ENCODE assay signal across 16 mouse cellular contexts in the genomic region with DNA sequence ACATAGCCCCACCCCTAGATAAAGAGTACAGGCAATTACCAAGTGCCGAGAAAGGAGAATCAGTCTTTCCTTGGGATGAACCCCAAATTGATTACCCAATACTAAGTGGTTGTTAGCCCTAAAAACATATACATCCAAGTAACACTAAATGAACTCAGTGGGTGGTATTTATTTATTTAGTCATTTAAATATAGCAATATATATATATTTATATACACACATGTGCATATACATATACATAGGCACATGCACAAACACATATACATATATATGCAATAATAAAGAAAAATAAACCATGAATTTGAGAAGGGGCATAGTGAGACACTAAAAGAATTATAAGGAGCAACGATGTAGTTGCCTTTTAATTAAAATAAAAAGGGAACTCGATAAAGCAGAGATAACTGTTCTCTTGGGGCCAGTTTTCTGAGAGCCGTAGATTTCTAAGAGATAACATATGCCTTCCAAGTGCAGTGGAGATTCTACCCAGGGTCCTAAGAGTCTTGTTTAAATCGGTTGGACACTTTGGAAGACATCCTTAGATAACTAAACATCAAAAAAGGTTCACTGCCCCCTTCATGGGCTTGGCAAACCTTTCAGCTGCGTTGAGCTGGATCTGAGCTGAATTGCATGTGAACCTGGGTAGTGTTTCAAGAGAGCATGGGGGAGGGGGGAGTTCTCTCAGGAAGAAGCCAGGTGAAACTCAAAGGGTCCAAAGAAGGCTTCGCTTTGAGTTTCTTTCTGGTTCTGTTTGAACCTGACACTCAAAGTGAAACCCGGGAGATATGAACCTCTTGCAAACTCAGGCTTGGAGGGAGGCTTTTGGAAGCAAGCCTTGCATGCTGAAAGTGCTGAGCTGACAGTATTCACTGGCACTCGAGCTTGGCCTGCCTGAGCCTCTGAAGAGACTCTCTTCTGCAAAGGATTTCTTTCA.
DNase-seq lines count a peak whose midpoint lies in the region; ATAC-seq and TF ChIP-seq lines count a peak whose summit lies in the region.
"Had no signal": no experiment of that assay in that cellular context is flagged by ENCODE, and none has a peak within 500 bp of the region (broad histone marks: within the 10 kb centered on the region; RNA-seq: fewer than 3 reads in every experiment).

No protein-coding gene starts in this region.

- WGBS in kidney, embryonic 15.5 days: 66% methylated on average over 9 of the region's 9 CpGs
- 61% methylated on average over 9 of the region's 9 CpGs for whole genome bisulfite sequencing in limb, embryonic 14.5 days
- WGBS in forebrain, embryonic 13.5 days: 77% methylated on average over 9 of the region's 9 CpGs

- no peaks in the 10 kb centered on the region for H3K27me3 ChIP-seq in kidney, embryonic 15.5 days
- H3K27me3 ChIP-seq in limb, embryonic 14.5 days (ENCODE audit: control insufficient read depth, insufficient read depth, low read length): no peaks in the 10 kb centered on the region
- H3K27me3 ChIP-seq in forebrain, embryonic 13.5 days: no peaks in the 10 kb centered on the region
- H3K27me3 ChIP-seq: embryonic facial prominence, embryonic 13.5 days; forebrain, embryonic 12.5 days; intestine, embryonic 15.5 days had no signal

- DNase-seq in kidney, adult 11 months: peak; percentile 4
- DNase-seq in CD4-positive helper T cell, adult 2 months (ENCODE audit: low read depth, low spot score): peak; percentile 66
- DNase-seq in limb, embryonic 14.5 days (ENCODE audit: low spot score): peak; percentile 3
- DNase-seq in right cerebral cortex, postnatal 36 days (ENCODE audit: low spot score in 2 of 2): no peak
- DNase-seq in neural tube, embryonic 10.5 days (ENCODE audit: extremely low spot score, low spot score): no peak
- DNase-seq: adrenal gland, adult 8-10 months; B cell, adult 2 months; cerebellum, postnatal 36 days; layer of hippocampus, postnatal 36 days had no signal

- no peak for ATAC-seq in kidney, embryonic 15.5 days (replicated peaks; ENCODE audit: low FRiP score)
- peak; percentile 16 for ATAC-seq in activated CD4-positive, CD25-positive, alpha-beta regulatory T cell, adult 4 months
- ATAC-seq in limb, embryonic 14.5 days (ENCODE audit: low FRiP score, low read depth): no peak
- no peak for ATAC-seq in forebrain, embryonic 13.5 days
- ATAC-seq: intestine, embryonic 15.5 days had no signal

- H3K4me2 ChIP-seq in kidney, embryonic 15.5 days: no peak overlapping the region
- H3K4me2 ChIP-seq in limb, embryonic 14.5 days (replicated peaks; ENCODE audit: low read depth, low read length, severe bottlenecking): no peak overlapping the region
- H3K4me2 ChIP-seq in forebrain, embryonic 13.5 days: no peak overlapping the region
- H3K4me2 ChIP-seq: embryonic facial prominence, embryonic 13.5 days; forebrain, embryonic 12.5 days; intestine, embryonic 15.5 days had no signal

- no peaks in the 10 kb centered on the region for H3K9me3 ChIP-seq in kidney, embryonic 15.5 days (replicated peaks)
- H3K9me3 ChIP-seq in limb, embryonic 14.5 days (ENCODE audit: control insufficient read depth, low read length): no peaks in the 10 kb centered on the region
- no peaks in the 10 kb centered on the region; the same call in 1 of the 2 replicates for H3K9me3 ChIP-seq in forebrain, embryonic 13.5 days (replicated peaks)
- H3K9me3 ChIP-seq: embryonic facial prominence, embryonic 13.5 days; heart, embryonic 10.5 days; intestine, embryonic 15.5 days had no signal

- no peaks in the 10 kb centered on the region for H3K36me3 ChIP-seq in kidney, embryonic 15.5 days
- no peaks in the 10 kb centered on the region for H3K36me3 ChIP-seq in limb, embryonic 14.5 days (ENCODE audit: control insufficient read depth, insufficient read depth, low read length)
- no peaks in the 10 kb centered on the region for H3K36me3 ChIP-seq in forebrain, embryonic 13.5 days (ENCODE audit: poor library complexity, severe bottlenecking)
- H3K36me3 ChIP-seq: embryonic facial prominence, embryonic 13.5 days; forebrain, embryonic 12.5 days; heart, embryonic 10.5 days; intestine, embryonic 15.5 days had no signal

- H3K4me3 ChIP-seq in kidney, embryonic 15.5 days (replicated peaks): no peak overlapping the region
- no peak overlapping the region for H3K4me3 ChIP-seq in limb, embryonic 14.5 days (replicated peaks; ENCODE audit: low read length)
- no peak overlapping the region for H3K4me3 ChIP-seq in forebrain, embryonic 13.5 days
- H3K4me3 ChIP-seq: embryonic facial prominence, embryonic 13.5 days; forebrain, embryonic 12.5 days; heart, embryonic 10.5 days; intestine, embryonic 15.5 days had no signal

- H3K9ac ChIP-seq in kidney, embryonic 15.5 days: no peak overlapping the region
- no peak overlapping the region for H3K9ac ChIP-seq in limb, embryonic 14.5 days (ENCODE audit: low read depth, low read length, severe bottlenecking)
- H3K9ac ChIP-seq in forebrain, embryonic 13.5 days: no peak overlapping the region
- H3K9ac ChIP-seq: embryonic facial prominence, embryonic 13.5 days; forebrain, embryonic 12.5 days; intestine, embryonic 15.5 days had no signal

- no peaks in the 10 kb centered on the region for H3K4me1 ChIP-seq in kidney, embryonic 15.5 days
- H3K4me1 ChIP-seq in limb, embryonic 14.5 days (ENCODE audit: control insufficient read depth, insufficient read depth, low read length): no peaks in the 10 kb centered on the region
- no peaks in the 10 kb centered on the region for H3K4me1 ChIP-seq in forebrain, embryonic 13.5 days
- H3K4me1 ChIP-seq: embryonic facial prominence, embryonic 13.5 days; forebrain, embryonic 12.5 days; heart, embryonic 10.5 days; intestine, embryonic 15.5 days had no signal

- no peak overlapping the region for H3K27ac ChIP-seq in kidney, embryonic 15.5 days
- no peak overlapping the region for H3K27ac ChIP-seq in limb, embryonic 14.5 days (replicated peaks; ENCODE audit: low read depth, low read length)
- no peak overlapping the region for H3K27ac ChIP-seq in forebrain, embryonic 13.5 days
- H3K27ac ChIP-seq: embryonic facial prominence, embryonic 13.5 days; forebrain, embryonic 12.5 days; heart, embryonic 10.5 days; intestine, embryonic 15.5 days had no signal

- no peak for TF ChIP-seq POLR2A in limb, embryonic 14.5 days (IDR thresholded peaks at IDR 0.05; ENCODE audit: borderline replicate concordance, extremely low read depth, insufficient read depth, insufficient read length)

Comparison
In these comparisons a context has a peak if more than half of its experiments do, and no peak if none do; other contexts are left out.
1. DNase-seq: peak in kidney, adult 11 months (single experiment), CD4-positive helper T cell, adult 2 months (single experiment) and limb, embryonic 14.5 days (single experiment); none in right cerebral cortex, postnatal 36 days (0 of 2) and neural tube, embryonic 10.5 days (single experiment).